Mouse (Mus musculus): ENCODE results near the gene Ube2n.

Gene Ube2n

DNA sequence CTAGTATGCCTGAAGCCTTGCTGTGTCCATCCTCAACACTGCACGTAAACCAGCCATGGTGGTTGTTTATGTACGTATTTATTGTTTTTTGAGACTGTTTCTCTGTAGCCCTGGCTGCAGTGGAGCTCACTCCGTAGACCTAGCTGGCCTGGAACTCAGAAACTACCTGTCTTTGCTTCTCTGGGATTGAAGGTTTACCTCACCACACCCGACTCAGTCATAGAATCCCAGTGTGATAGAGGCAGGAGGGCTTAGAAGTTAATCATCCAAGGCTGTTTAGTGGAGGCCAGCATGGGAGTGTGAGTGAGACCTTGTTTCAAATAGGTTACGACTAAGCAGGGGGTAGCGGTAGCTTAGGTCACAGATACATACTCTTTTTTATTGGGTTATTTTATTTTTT lies 2.7 kb downstream of the Ube2n start:
- in situ Hi-C loops (cut with MboI; ENCODE audit: unreplicated experiment in 2 of 2) = no loop called here

DNA sequence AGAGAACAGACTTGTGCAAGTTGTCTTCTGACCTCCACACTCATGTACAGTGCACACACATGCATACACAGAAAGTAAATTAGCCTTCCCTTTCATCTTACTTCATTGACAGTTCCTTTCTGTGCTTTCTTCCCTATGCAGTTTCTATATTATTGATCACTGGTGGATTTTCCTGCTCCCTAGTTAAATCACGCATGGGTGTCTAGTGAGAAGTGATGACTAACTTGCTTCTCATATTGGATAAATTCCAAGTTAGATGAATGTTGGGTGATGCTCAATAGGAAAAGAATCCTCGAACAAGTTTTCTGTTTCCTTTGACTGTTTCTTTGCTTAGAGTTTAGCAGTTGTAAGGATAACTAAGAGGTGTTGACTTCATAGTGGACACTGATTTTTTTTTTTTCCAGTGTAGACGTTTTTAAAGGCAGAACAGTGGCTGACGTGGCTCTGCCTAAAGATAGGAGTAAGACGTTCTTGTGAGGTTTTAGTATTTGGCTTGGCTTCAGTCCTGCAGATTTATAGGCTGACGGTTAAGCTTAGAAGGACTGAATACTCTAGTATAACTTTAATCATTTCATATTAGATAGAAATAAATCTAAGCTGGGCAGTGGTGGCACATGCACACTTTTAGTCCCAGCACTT lies 10.2 kb downstream of the Ube2n start:
- in situ Hi-C loops (cut with MboI; ENCODE audit: unreplicated experiment in 2 of 2) = loop anchor here in 1 of 2 experiments (25.0 kb wide), 1 partner anchor 1087 kb away; the partner anchor contains the start of gene Btg1

DNA sequence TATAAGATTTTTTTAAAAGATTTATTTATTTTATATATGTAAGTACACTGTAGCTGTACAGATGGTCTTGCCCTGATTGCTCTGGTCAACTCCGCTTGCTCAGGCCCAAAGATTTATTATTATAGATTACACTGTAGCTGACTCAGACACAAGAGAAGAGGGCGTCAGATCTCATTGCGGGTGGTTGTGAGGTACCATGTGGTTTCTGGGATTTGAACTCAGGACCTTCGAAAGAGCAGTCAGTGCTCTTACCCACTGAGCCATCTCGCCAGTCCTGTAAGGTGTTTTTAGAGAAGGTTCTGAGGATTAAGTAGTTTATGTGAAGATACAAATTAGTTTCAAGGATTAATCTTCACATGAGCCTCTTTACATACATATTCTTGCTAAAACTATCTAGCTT lies 10.9 kb downstream of the Ube2n start:
- in situ Hi-C loops (cut with MboI; ENCODE audit: unreplicated experiment in 2 of 2) = loop anchor here in 1 of 2 experiments (25.0 kb wide), 1 partner anchor 1086 kb away; the partner anchor contains the start of gene Btg1

DNA sequence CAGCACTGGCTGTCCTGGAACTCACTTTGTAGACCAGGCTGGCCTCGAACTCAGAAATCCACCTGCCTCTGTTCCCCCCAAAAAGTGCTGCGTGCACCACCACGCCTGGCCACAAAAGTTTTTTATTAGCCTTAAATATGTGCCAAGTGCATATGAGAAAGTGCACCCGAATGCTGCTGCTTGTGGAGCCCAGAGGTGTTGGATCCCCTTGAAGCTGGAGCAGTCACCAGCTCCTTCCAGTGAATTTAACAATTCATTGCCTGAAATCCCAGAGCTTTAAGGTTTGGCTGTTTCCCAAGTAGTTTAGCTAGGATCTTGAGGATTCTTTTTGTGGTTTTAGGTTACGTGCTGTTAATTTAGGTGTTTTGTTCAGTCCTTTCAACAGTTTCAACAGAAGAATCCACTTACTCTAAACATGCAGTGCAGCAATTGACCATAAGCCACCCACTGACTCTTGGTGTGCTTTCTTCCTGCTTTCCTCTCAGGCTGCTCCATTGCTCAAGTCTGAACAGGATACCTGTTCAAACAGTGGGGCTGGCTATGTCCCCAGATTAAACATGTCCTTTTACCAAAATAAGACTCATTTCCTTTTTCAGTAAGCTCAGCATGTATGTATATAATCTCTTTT lies 11.7 kb downstream of the Ube2n start:
- in situ Hi-C loops (cut with MboI; ENCODE audit: unreplicated experiment in 2 of 2) = loop anchor here in 1 of 2 experiments (25.0 kb wide), 1 partner anchor 1086 kb away; the partner anchor contains the start of gene Btg1

DNA sequence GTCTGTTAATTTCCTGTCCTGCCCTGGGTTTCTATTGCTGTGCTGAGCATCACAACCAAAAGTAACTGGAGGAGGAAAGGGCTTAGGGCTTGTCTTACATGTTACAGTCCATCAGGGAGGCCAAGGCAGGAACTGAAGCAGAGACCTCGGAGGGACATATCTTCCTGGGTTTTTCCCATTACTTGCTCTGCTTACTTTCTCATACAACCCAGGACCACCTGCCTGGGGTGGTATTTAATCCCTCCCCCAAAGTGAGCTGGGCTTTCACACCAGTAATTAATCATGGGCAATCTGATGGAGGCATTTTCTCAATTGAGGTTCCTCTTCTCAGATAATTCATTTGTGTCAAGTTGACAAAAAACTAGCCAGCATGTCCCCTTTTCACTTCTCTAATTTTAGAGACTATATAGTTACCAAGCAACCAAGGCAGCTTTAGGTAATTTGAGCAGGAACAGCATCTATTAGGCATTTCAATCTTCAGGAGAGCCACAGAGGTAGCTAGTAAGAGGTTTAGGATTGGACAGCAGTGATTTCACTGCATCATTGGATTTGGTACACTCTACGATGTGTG lies 15.7 kb downstream of the Ube2n start:
- in situ Hi-C loops (cut with MboI; ENCODE audit: unreplicated experiment in 2 of 2) = loop anchor here in 1 of 2 experiments (25.0 kb wide), 1 partner anchor 1082 kb away; the partner anchor contains the start of gene Btg1

DNA sequence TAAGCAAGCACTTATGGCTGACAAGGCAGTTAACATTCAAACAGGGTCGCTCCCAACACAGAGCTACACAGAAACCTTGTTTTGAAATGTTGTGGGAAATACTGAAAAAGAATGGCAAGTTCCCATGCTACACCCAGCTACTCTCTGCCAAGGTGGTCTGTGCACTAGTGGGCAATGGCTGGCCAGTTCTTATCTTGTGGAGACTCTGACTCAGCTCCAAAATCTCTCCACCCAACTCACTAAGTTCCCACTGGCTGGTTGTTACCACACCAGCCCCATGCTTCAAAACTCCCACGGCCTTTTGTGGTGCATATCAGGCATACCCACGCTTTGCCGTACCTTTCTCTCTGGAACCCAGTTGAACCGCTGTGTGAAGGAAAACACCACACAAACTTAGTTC lies 18.0 kb downstream of the Ube2n start:
- in situ Hi-C loops (cut with MboI; ENCODE audit: unreplicated experiment in 2 of 2) = loop anchor here in 1 of 2 experiments (25.0 kb wide), 1 partner anchor 1079 kb away; the partner anchor contains the start of gene Btg1

DNA sequence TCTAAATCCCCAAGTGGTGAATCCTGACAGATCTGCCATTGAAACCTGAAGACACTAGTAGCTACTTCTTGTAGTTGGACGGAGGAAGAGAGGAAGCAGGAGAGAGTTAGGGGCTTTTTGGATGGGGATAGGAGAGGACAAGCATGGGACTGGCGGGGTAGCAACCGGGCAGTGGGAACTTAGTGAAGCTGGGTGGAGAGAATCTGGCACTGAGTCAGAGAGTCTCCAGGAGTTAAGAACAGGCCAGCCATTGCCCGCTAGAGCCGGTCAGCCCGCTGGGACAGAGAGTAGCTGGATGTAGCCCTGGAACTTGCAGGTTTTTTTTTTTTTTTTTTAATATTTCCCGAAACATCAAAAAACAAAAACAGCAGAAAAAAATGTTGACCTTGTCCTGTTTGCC lies 18.4 kb downstream of the Ube2n start:
- in situ Hi-C loops (cut with MboI; ENCODE audit: unreplicated experiment in 2 of 2) = loop anchor here in 1 of 2 experiments (25.0 kb wide), 1 partner anchor 1079 kb away; the partner anchor contains the start of gene Btg1

DNA sequence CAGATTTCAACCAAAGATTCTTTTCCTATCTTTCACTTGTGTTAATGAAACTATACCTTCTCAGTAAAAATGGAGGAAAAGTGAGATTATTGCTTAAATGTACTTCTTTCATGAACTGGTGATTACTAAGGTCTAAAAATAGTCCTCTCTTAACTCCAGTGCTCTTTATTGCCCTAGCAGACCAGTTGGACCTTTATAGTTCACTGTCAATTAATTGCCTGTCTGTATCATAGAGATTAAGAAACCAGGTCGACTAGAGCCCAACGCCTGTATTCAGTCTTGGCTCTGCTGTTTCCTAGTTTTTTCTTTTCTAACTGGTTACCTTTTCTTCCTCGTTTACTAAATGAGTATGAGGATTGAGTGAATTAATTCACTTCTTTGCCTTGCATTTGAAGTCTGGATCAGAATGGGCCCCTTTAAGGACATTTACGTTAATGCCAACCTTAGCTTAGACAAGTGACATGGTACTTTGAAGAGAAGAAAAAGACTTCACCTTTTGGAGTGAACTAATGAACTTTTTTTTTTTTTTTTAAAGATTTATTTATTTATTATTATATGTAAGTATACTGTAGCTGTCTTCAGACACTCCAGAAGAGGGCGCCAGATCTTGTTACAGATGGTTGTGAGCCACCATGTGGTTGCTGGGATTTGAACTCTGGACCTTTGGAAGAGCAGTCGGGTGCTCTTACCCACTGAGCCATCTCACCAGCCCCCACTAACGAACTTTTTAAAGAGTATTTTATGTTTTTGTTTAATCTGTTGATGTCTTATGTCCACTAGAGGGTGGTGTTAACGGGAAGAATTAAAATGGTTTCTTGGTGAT lies 20.7 kb downstream of the Ube2n start:
- in situ Hi-C loops (cut with MboI; ENCODE audit: unreplicated experiment in 2 of 2) = loop anchor here in 1 of 2 experiments (25.0 kb wide), 1 partner anchor 1077 kb away; the partner anchor contains the start of gene Btg1

DNA sequence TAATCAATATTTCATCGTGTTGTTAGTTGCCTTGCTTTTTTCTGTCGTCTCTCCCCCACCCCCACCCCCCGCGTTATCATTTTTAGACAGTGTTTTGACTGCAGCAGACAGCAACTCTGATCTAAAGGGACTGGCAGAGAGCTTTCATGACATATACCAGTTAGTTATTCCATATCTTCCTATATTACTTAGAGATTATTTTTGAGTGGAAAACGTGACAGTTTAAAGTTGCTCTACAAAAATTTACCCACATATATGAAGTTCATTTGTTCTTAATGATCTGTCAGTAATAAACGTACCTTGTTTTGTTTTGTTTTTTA lies 21.2 kb downstream of the Ube2n start:
- in situ Hi-C loops (cut with MboI; ENCODE audit: unreplicated experiment in 2 of 2) = loop anchor here in 1 of 2 experiments (25.0 kb wide), 1 partner anchor 1076 kb away; the partner anchor contains the start of gene Btg1

DNA sequence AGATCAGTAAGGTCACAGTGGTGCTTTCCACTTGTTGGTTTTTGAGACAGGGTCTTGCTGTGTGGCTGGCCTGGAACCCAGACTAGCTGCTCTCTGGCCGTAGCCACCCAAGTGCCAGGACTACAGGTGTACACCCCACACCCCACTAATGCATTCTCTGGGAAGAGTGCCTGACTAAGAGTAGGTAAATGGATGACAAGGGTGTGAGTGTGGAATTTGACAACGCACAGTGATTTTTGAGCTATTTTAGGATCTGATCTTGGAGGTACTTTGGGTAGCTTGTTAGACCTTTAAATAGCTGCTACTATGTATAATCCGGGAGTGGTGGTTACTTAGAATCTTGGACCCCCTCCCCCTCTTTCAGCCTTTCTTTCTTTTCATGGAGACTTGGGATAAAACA lies 24.3 kb downstream of the Ube2n start:
- in situ Hi-C loops (cut with MboI; ENCODE audit: unreplicated experiment in 2 of 2) = loop anchor here in 1 of 2 experiments (25.0 kb wide), 1 partner anchor 1073 kb away; the partner anchor contains the start of gene Btg1

DNA sequence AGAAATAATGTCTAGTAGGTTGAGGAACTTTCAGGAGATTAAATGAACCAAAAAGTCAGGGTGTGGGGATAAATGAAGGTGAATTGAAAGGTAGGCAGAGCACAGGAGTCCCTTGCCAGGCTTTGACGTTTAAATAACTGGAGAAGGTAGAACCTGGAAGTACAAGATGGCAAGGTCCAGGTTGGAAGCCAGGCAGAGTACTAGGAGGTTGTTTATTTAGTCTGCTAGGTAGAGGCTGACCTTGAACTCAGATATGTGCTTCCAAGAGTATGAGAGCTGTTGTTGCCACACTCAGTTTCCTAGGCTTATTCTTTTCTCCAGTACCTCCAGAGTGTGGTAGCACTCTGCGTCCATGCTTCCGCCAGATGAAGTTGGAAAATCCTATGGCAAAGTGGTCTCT lies 24.9 kb downstream of the Ube2n start:
- in situ Hi-C loops (cut with MboI; ENCODE audit: unreplicated experiment in 2 of 2) = loop anchor here in 1 of 2 experiments (5.0 to 25.0 kb wide), 2 partner anchors 438 to 1072 kb away; partner anchors contain the start of gene Btg1

DNA sequence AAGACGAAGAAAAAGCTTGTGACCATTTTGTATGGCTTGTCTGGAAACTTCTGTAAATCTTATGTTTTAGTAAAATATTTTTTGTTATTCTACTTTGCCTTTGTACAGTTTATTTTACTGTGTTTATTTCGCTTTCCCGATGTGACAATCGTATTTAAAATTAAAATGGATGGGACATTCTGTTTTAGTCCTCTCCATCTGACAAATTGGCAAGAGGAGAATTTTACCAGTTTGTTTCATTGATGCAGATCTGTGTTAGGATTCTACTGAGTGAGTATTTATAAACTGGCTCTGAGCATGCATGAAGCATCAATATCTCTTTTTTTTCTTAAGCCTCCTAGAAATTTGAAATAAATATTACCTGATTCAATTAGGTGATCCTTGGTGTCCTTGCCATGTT lies 28.0 kb downstream of the Ube2n start:
- in situ Hi-C loops (cut with MboI; ENCODE audit: unreplicated experiment in 2 of 2) = loop anchor here in 1 of 2 experiments (5.0 to 25.0 kb wide), 2 partner anchors 441 to 1069 kb away; partner anchors contain the start of gene Btg1

DNA sequence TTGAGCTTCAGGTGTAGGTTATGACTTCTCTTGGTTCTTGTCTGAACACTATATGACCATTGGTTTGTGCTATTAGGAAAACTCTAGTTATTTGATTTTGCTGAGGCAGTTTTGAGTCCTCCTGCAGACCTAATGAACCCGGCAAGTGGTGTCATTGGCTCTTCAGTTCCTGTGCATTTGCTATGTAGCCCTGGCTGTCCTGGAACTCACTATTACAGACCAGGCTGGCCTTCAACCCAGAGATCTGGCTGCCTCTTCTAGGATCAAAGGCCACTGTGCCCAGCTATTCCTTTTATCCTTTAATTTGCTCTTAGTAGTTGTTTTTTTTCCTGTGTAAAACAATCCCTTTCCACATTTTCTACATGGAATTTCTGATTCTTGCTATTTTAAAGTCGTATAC lies 28.4 kb downstream of the Ube2n start:
- in situ Hi-C loops (cut with MboI; ENCODE audit: unreplicated experiment in 2 of 2) = loop anchor here in 1 of 2 experiments (5.0 to 25.0 kb wide), 2 partner anchors 441 to 1069 kb away; partner anchors contain the start of gene Btg1

DNA sequence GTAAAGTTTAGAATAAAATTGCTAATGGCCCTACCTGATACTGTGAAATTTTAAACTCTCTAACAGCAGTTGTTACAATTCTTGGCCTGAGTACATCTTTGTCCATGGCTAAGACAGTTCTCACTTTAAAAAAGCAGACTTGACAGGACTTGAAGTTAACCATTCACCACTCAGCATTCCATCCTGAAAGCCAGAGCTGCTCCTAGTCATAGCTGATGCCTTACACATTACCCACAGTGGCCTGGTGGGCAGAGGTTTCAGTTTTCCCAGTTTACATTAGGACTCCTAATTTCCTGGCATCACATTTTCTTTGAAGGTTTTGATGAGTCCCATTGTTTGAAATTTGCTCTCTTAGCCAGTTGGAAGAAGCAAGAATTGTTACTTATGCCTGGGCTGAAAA lies 29.1 kb downstream of the Ube2n start:
- in situ Hi-C loops (cut with MboI; ENCODE audit: unreplicated experiment in 2 of 2) = loop anchor here in 1 of 2 experiments (5.0 to 25.0 kb wide), 2 partner anchors 442 to 1068 kb away; partner anchors contain the start of gene Btg1

DNA sequence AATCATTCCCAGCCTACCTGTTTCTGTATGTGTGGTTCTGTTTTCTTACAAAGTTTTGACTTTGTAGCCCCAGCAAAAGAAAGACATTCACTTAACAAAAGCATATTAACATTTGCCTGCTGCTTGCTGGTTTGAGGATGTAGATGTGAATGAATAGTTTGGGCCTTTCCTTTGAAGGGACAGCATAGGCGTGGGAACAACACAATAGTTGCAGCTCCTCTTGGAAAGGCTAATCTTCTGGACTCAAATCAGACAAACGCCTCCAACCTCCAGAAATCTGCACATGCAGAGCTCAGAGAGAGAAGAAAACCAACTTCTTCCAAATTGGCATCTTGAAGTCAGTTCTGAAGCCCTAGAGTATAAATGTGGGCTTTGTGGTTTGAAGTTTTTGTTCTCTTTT lies 29.7 kb downstream of the Ube2n start:
- in situ Hi-C loops (cut with MboI; ENCODE audit: unreplicated experiment in 2 of 2) = loop anchor here in 1 of 2 experiments (5.0 to 25.0 kb wide), 3 partner anchors 442 to 1068 kb away; partner anchors contain the start of gene Btg1

DNA sequence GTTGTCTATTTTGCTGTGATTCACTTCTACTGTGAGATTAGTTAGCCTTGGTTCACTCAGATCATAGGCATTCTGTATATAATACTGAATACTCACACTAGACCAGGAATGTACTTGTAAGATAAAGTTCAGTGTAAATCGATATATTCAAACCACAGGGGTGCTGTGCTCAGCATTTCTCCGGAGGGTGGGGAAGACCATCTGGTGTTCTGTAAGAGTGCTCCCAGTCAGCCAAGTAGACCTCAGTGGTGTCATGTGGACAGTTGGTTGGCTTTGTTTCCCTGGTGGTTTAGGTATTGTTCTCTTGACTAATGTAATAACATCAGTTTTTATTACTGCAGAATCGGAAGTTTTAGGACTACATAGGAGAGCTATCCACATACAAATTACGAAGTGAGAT lies 30.1 kb downstream of the Ube2n start:
- in situ Hi-C loops (cut with MboI; ENCODE audit: unreplicated experiment in 2 of 2) = loop anchor here in 1 of 2 experiments (5.0 to 25.0 kb wide), 2 partner anchors 553 to 1067 kb away; partner anchors contain the start of gene Btg1

DNA sequence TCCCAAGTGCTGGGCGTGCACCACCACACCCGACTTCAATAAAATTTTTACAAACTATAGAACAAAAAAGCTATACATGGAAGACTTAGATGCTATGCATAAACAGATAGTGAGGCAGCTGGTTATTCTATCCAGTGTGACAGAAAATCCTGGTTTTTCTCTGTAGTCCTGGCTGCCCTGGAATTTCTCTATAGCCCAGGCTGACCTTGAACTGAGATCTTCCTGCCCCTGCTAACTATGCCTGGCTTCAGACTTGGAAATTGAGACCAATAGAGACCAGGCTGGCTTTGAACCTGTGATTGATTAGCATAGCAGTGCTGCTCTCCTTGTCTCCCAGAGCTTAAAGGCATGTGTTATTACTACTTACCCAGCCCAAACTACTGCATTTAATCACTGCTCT lies 31.2 kb downstream of the Ube2n start:
- in situ Hi-C loops (cut with MboI; ENCODE audit: unreplicated experiment in 2 of 2) = loop anchor here in 1 of 2 experiments (5.0 to 25.0 kb wide), 2 partner anchors 554 to 1066 kb away; partner anchors contain the start of gene Btg1

DNA sequence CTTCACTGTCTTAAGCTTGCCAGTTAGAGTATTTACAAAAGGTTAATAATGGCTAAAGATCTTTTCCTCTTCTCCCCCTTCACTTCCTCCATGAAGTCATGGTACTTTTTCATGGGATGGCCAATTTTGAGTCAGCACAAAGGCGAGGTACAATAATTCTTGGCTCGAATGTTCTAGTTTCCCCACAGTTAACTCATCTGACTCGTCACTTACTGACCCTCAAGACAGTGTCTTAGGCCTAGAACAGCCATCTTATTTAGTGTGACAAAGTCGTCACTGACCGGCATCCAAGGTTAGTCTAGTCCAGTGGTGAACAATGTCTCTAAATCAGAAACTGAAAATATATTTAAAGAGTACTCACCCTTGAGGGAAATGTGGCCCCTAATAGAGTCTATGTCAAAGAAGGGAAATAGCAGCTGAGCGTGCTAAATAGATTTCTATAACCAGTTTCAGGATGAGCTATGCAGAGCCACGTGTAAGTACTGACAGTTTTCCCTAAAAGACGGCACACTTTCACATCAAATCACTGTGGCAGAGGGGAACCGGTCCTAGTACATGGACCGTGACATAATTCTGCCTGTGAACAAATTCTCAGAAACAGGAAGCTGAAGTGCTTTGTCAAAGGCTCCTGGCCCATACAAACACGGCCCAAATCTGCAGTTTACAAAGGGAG lies 33.3 kb downstream of the Ube2n start:
- in situ Hi-C loops (cut with MboI; ENCODE audit: unreplicated experiment in 2 of 2) = loop anchor here in 1 of 2 experiments (5.0 to 25.0 kb wide), 2 partner anchors 556 to 1064 kb away; partner anchors contain the start of gene Btg1

DNA sequence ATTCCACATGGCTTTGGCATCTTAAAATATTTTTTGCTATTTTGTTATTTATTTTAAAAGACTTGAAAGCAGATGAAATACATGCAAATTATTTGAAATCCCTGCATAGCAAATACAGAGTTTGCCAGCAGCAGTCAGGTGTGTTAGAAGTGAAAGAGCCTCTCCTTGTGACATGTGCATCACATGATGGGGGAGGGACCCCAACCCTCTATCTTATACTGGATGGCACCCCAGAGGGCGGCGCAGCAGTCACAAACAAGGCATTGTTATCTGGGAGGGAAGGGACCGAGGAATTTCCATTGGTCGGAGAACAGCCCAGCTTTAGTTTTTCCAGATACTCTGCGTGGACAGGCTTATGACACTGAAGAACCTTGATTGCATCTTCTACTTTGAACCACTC lies 34.1 kb downstream of the Ube2n start:
- in situ Hi-C loops (cut with MboI; ENCODE audit: unreplicated experiment in 2 of 2) = loop anchor here in 1 of 2 experiments (5.0 to 25.0 kb wide), 2 partner anchors 557 to 1063 kb away; partner anchors contain the start of gene Btg1
